Mouse (Mus musculus) C2C12 (cell line): ENCODE data around the gene Ppcdc.

Experiments
- CEBPB ChIP-seq: IDR thresholded peaks from one replicate; pipeline ENCODE4 v1.6.1; 2011; ENCODE audit warnings: low read depth, mild to moderate bottlenecking, control low read depth, moderate library complexity
- CTCF ChIP-seq: IDR thresholded peaks from one replicate; pipeline ENCODE4 v1.5.1; 2011; ENCODE audit not compliant: control insufficient read depth, insufficient read depth, insufficient read length
- FOSL1 ChIP-seq: IDR thresholded peaks from one replicate; pipeline ENCODE4 v1.8.0; 2011; ENCODE audit warnings: mild to moderate bottlenecking, low read length; ENCODE audit not compliant: poor library complexity, insufficient read depth, severe bottlenecking
- MAX ChIP-seq: IDR thresholded peaks from one replicate; pipeline ENCODE4 v1.6.1; 2011; ENCODE audit warnings: mild to moderate bottlenecking, control low read depth
- MYOD1 ChIP-seq: IDR thresholded peaks from one replicate; pipeline ENCODE4 v1.6.1; 2011; ENCODE audit warnings: low read depth; ENCODE audit not compliant: control insufficient read depth, insufficient read length
- MYOG ChIP-seq: IDR thresholded peaks from one replicate; pipeline ENCODE4 v1.6.1; 2011; ENCODE audit not compliant: control insufficient read depth, insufficient read length; ENCODE audit errors: extremely low read depth
- USF1 ChIP-seq: IDR thresholded peaks from one replicate; pipeline ENCODE4 v1.6.1; 2011; ENCODE audit warnings: low read depth, mild to moderate bottlenecking, control low read depth, moderate library complexity

DNA sequence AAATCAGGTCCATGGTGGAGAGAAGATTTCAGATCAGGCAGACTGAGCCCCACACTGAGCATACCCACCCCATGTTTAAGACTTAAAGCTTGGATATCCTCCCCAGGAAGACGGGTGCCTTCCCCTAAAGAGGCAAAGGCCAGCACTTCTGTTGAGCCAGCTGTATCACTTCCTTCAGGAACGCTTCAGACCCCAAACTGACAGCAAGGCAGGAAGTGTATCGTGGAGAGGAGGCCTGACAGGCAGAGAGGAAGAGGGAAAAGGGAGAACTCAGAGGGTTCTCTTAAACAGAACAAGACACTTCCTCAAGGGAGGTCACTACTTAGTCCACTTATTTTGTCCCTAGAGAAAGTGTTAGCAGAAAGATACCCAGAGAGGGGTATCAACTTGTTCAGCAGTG, 26.2 kb upstream of the Ppcdc start:
- TF ChIP-seq USF1 (no peak), CTCF (no peak), CEBPB (no peak), MAX (no peak), MYOD1 (no peak), FOSL1 (no peak), MYOG (no peak)
